Mouse (Mus musculus): ENCODE results near the gene Klhl15.

DNA sequence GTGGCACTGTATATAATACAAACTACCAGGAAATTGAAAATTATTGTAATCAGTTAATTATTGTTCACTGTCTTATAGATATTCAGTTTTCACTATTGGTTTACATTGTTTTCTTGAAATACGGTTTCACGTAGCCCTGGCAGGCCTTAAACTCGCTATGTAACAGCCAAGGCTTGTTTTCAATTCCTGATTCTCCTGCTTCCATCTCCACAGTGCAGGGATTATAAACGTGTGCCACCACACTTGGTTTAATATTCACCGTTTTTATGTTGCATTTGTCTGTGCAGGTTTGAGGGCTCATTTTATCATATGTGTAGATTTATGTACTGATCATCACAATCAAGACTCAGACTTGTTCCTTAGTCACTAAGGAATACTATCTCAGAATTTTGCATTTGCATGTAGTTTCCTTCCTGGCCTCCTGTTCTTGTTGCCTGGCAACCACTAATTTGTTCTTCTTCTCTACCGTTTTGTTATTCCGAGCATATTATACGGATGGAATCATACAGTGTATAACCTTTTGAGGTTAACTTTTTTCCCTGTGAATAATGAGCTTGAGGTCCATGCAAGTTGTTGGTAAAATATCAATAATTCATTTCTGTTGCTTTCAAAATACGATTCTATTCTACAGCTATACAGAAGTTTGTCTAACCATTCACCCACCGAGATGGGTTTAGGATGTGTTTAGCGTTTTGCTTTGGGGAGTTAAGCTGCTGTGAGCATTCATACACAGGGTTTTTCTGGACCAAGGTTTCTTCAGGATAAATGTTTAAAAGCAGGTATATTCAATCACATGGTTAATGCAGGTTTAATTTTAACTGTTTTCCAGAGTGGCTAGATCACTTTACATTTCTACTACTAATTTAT lies 86.9 kb downstream of the Klhl15 start:
- no peak for TF ChIP-seq CTCF (IDR thresholded peaks at IDR 0.05; ENCODE audit: extremely low read depth, insufficient read depth, low read length)
- TF ChIP-seq POLR2A (IDR thresholded peaks at IDR 0.05; ENCODE audit: extremely low read depth, insufficient read depth, low read length), result no peak
